Mouse (Mus musculus) layer of hippocampus, adult 6 months (tissue): ENCODE results near the gene Bcdin3d. TPM values are rescaled to one million over a fixed set of nuclear protein-coding genes. Genes with fewer than 3 reads are reported as not detected.

Source experiments
- long read RNA-seq, 2 experiments: library from polyadenylated mRNA; unstranded; transcript quantifications; one replicate each; pipeline ENCODE4 v2.0.0; 2019 to 2020
- polyA plus RNA-seq: library from polyadenylated mRNA; unstranded; fragments of <200 nt; fragmentation: Nextera tagmentation; gene quantifications from 2 replicates; pipeline ENCODE4 v1.2.3, GENCODE M21; 2021

Bcdin3d gene
- 7.6 and 7.8 TPM in 2 replicates for polyA plus RNA-seq
- long read RNA-seq, experiment 1, full-length matches to known transcripts, result 11 of 11 reads
- long read RNA-seq, experiment 1, partial matches to known transcripts, result 0 of 11 reads
- long read RNA-seq, experiment 1, other reads (novel, unspliced or antisense), result 0 of 11 reads
- long read RNA-seq, experiment 2, full-length matches to known transcripts, result 12 of 12 reads
- long read RNA-seq, experiment 2, partial matches to known transcripts, result 0 of 12 reads
- long read RNA-seq, experiment 2, other reads (novel, unspliced or antisense), result 0 of 12 reads

GRCm38 (mm10) chr15:99474576-99474926 lies at the start of gene Bcdin3d:
Bcdin3d (minus strand) TSS chr15:99474730.

GRCm38 (mm10) chr15:99457606-99458401 lies 16.7 kb downstream of the Bcdin3d start, which contains the start of gene Nckap5l:
Nckap5l (minus strand) TSS chr15:99457748.

Other genes starting within 250 kb of the Bcdin3d start
- 7.4 and 7.7 TPM in 2 replicates for gene Kcnh3, start 249.9 kb downstream of the Bcdin3d start, polyA plus RNA-seq
- gene Mcrs1, start 222.8 kb downstream of the Bcdin3d start, polyA plus RNA-seq, result 118 and 134 TPM in 2 replicates
- gene Prpf40b, start 179.6 kb downstream of the Bcdin3d start, polyA plus RNA-seq, result 14.4 and 35.4 TPM in 2 replicates
- gene Fam186b, start 178.8 kb downstream of the Bcdin3d start, polyA plus RNA-seq, result 0.20 and 0.51 TPM in 2 replicates
- 0.44 and 0.49 TPM in 2 replicates for gene Fmnl3, start 104.2 kb downstream of the Bcdin3d start, polyA plus RNA-seq
- 160 and 199 TPM in 2 replicates for gene Tmbim6, start 81.8 kb downstream of the Bcdin3d start, polyA plus RNA-seq
- gene Nckap5l, start 17.0 kb downstream of the Bcdin3d start, polyA plus RNA-seq, result 1.2 and 1.6 TPM in 2 replicates
- 208 and 215 TPM in 2 replicates for gene Faim2, start 53.4 kb upstream of the Bcdin3d start, polyA plus RNA-seq
- gene Aqp2, start 104.3 kb upstream of the Bcdin3d start, polyA plus RNA-seq, result 0.16 TPM in 1 of 2 replicates, not detected in the other
- 0.16 TPM in 1 of 2 replicates, not detected in the other for gene Aqp5, start 116.1 kb upstream of the Bcdin3d start, polyA plus RNA-seq
- gene Aqp6, start 126.7 kb upstream of the Bcdin3d start, polyA plus RNA-seq, result not detected in 2 replicates
- 3.0 and 3.2 TPM in 2 replicates for gene Racgap1, start 176.9 kb upstream of the Bcdin3d start, polyA plus RNA-seq
- 2.1 and 2.2 TPM in 2 replicates for gene Asic1, start 195.6 kb upstream of the Bcdin3d start, polyA plus RNA-seq
- gene Smarcd1, start 227.4 kb upstream of the Bcdin3d start, polyA plus RNA-seq, result 35.8 and 41.4 TPM in 2 replicates
- not detected in 2 replicates for gene Gm17349, start 230.8 kb upstream of the Bcdin3d start, polyA plus RNA-seq
- gene Gpd1, start 242.8 kb upstream of the Bcdin3d start, polyA plus RNA-seq, result 22.7 and 26.8 TPM in 2 replicates